Mouse (Mus musculus) kidney, embryonic 15.5 days (tissue): ENCODE results near the gene Plppr2. TPM values are rescaled to one million over a fixed set of nuclear protein-coding genes. Genes with fewer than 3 reads are reported as not detected.

Experiments
- ATAC-seq: fragments of 200-750 bp; cut with Nextera tagmentation; replicated peaks from 2 replicates; pipeline ENCODE4 v1.8.0; 2017; ENCODE audit warnings: moderate TSS enrichment; ENCODE audit not compliant: low FRiP score
- H3K27ac ChIP-seq: fragments of 300-500 bp; sonication (generic); 2 replicates; pipeline ENCODE4 v1.5.1; 2015; ENCODE audit warnings: mild to moderate bottlenecking, inconsistent platforms
- H3K27me3 ChIP-seq: fragments of 300-500 bp; sonication (generic); 2 replicates; pipeline ENCODE4 v1.6.1; 2015; ENCODE audit warnings: inconsistent platforms
- H3K36me3 ChIP-seq: fragments of 300-500 bp; sonication (generic); 2 replicates; pipeline ENCODE4 v1.6.1; 2015; ENCODE audit warnings: inconsistent platforms
- H3K4me1 ChIP-seq: fragments of 300-500 bp; sonication (generic); 2 replicates; pipeline ENCODE4 v1.6.1; 2015; ENCODE audit warnings: inconsistent platforms
- H3K4me2 ChIP-seq: fragments of 300-500 bp; sonication (generic); 2 replicates; pipeline ENCODE4 v1.6.1; 2015; ENCODE audit warnings: moderate library complexity, mild to moderate bottlenecking, inconsistent platforms
- H3K4me3 ChIP-seq: fragments of 300-500 bp; sonication (generic); replicated peaks from 2 replicates; pipeline ENCODE4 v1.5.1; 2015; ENCODE audit warnings: mild to moderate bottlenecking, inconsistent platforms
- H3K9ac ChIP-seq: fragments of 300-500 bp; sonication (generic); 2 replicates; pipeline ENCODE4 v1.6.1; 2015; ENCODE audit warnings: mild to moderate bottlenecking, inconsistent platforms
- H3K9me3 ChIP-seq: fragments of 300-500 bp; sonication (generic); replicated peaks from 2 replicates; pipeline ENCODE4 v1.6.1; 2016; ENCODE audit warnings: inconsistent platforms
- WGBS: fragments of 180-500 bp; shearing (Covaris S2); methylation state at CpG from one replicate; pipeline ENCODE4 v1.1.7; 2015; ENCODE audit warnings: mixed read lengths; 5-methylcytosine and 5-hydroxymethylcytosine counted together
- polyA plus RNA-seq: library from polyadenylated mRNA; unstranded; fragments of >200 nt; fragmentation: Nextera tagmentation; extraction: Ambion mirVana; gene quantifications from 2 replicates; pipeline ENCODE4 v1.2.1, GENCODE M21; 2015

Gene Plppr2
- polyA plus RNA-seq, 1 experiment from 2014 or later = 11.3 TPM

DNA sequence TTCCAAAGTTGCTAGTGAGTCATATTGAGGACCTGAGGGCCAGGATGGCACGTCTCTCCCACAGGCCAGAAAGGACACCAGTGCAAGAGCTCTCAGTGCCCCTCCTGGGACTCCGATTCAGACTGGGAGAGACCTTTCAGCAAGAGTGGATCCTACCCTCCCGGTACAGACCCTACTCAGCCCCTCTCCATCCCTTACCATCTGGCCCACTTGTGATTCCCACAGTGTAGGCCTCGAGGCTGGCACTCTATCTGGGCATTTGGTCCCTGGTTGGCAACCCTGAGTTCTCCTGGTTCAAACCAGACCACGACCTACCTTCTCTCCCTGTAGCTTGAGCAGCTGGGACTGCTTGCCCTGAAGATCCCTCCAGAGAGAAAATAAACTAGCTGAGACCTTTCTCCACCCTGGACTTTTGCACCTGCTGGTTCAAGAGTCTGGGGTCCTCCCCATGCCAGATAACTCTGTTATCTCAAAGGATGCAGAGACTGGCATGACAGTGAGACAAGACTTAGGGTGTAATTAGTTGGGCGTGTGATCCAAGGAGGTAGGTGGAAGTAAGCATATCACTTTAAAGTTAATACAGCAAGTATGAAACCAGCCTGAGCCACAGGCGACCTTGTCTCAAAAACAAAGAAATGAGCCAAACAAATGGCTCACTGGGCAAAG, 1.2 kb upstream of the Plppr2 start:
- ATAC-seq = no peak

DNA sequence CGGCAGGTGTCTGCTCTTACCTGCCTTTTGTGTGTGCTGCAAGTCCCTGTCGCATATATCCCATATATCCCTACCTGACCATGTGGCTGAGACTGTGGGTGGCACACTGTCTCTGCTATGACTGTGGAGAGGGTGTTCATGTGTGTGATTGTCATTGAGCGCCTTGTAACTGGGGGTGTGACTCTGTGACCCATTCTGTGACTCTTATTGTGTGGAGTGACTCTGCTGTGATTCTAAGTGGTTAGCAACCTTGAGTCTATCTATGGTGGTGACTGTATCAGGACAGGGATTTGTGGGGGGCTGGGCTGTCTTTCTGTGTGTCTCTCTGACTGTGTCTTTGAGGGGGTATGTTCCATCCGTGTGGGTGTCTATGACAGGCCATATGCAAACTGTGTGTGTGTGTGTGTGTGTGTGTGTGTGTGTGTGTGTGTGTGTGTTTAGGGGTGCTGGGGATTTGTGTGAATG, 910 bp downstream of the Plppr2 start:
- peak overlapping the region; percentile 64 for H3K4me3 ChIP-seq
- ATAC-seq = no peak
- H3K9ac ChIP-seq = no peak overlapping the region
- H3K4me1 ChIP-seq = peaks cover 22% of the 10 kb centered on the region
- H3K9me3 ChIP-seq = no peaks in the 10 kb centered on the region
- H3K36me3 ChIP-seq = no peaks in the 10 kb centered on the region
- H3K27ac ChIP-seq = no peak overlapping the region
- peak overlapping the region; percentile 92 for H3K4me2 ChIP-seq
- WGBS = 79% methylated on average over 4 of the region's 4 CpGs
- no peaks in the 10 kb centered on the region for H3K27me3 ChIP-seq

More for the DNA sequence above, 1.2 kb upstream of the Plppr2 start:
- Histone ChIP-seq H3K4me2 (no peak overlapping the region), H3K27ac (no peak overlapping the region), H3K4me1 (peaks cover 22% of the 10 kb centered on the region), H3K36me3 (no peaks in the 10 kb centered on the region), H3K9me3 (no peaks in the 10 kb centered on the region), H3K4me3 (no peak overlapping the region), H3K9ac (no peak overlapping the region), H3K27me3 (no peaks in the 10 kb centered on the region)
- WGBS = 86% methylated on average over 7 of the region's 7 CpGs

DNA sequence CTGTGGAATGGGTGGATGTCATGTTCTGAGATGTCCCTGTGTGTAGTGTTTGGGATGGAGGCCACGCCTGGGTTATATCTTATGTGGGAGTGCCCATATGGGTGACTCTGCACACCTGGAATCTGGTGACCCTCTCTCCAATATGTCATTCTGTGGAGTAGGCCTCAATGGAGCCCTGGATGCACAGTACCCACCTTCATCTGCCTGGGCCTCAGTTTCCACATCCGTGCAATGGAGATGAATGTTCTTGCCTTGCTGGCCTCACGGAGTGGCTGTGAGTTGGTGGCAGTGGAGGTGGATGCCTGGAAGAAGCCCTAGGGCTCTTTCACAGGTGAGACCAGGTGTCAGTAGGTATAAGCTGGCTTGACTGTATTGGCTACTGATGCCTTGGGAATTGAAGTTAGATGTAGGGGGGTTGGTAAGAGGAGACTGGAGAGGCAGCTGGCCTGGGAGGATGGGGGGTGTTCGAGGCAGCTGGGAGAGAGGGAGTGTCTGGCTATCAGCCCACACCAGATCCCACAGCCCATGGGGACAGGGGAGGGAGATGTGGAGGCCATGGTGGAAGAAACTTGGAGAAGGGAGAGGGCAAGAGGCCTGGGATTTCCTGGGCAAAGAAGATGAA, 1.5 kb downstream of the Plppr2 start:
- Histone ChIP-seq H3K36me3 (no peaks in the 10 kb centered on the region), H3K4me2 (no peak overlapping the region), H3K9ac (no peak overlapping the region), H3K27ac (no peak overlapping the region), H3K27me3 (no peaks in the 10 kb centered on the region), H3K4me1 (peaks cover 17% of the 10 kb centered on the region), H3K4me3 (no peak overlapping the region), H3K9me3 (no peaks in the 10 kb centered on the region)
- WGBS = 85% methylated on average over 4 of the region's 4 CpGs
- no peak for ATAC-seq

DNA sequence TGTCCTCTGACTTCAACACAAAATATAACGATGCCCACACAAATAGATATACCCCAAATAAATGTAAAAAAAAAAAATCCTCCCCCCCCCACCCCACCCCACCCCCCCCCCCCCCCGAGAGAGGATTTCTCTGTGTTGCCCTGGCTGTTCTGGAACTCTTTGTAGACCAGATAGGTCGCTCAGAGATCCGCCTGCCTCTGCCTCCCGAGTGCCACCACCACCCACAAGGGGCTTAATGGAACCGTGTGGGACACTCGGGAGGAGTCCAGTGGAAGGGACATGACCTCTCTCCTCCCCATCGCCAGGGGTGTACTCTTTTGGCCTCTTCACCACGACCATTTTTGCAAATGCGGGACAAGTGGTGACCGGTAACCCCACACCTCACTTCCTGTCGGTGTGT, 6.2 kb downstream of the Plppr2 start:
- Histone ChIP-seq H3K4me1 (peaks cover 19% of the 10 kb centered on the region), H3K9ac (no peak overlapping the region), H3K4me2 (no peak overlapping the region), H3K36me3 (no peaks in the 10 kb centered on the region), H3K9me3 (no peaks in the 10 kb centered on the region), H3K27ac (no peak overlapping the region), H3K27me3 (peaks cover 12% of the 10 kb centered on the region), H3K4me3 (no peak overlapping the region)
- WGBS = 73% methylated on average over 12 of the region's 12 CpGs
- ATAC-seq = no peak

DNA sequence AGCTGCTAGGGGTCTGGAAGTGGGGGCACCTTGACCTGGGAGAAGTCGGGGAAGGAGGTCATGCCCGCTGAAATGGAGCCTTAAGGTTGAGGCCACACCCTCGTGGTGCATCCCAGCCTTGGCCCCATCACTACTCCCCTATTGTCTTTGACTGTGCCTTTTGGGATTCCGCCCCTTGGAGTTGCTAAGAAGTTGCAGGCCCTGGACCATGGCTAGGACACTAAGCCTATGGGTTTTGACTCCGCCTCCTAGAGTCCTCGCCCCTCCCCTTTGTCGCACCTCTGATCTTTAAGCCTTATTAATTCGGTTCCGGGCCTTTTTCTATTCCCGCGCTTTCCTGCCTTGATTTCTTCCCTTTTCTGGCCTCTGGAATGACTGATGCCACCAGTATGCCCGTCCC, 6.8 kb downstream of the Plppr2 start:
- no peak overlapping the region for H3K9ac ChIP-seq
- H3K27ac ChIP-seq = no peak overlapping the region
- no peaks in the 10 kb centered on the region for H3K9me3 ChIP-seq
- 55% methylated on average over 12 of the region's 12 CpGs for WGBS
- ATAC-seq = no peak
- H3K36me3 ChIP-seq = no peaks in the 10 kb centered on the region
- peaks cover 18% of the 10 kb centered on the region for H3K27me3 ChIP-seq
- peaks cover 19% of the 10 kb centered on the region for H3K4me1 ChIP-seq
- no peak overlapping the region for H3K4me3 ChIP-seq
- H3K4me2 ChIP-seq = no peak overlapping the region; the same call in 1 of the 2 replicates

DNA sequence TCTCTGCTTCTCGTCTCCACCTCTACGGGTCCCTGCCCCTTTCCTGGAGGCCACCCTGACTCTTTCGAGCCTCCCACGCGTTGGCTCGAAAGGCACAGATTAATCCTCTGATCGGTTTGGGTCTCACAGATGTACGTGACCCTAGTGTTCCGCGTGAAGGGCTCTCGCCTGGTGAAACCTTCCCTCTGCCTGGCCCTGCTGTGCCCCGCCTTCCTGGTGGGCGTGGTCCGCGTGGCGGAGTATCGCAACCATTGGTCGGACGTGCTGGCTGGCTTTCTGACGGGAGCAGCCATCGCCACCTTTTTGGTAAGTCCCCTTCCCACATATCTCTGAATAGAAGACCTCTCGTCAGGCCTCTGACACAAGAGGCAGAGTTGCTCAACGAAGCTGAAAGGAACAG, 7.4 kb downstream of the Plppr2 start:
- H3K4me3 ChIP-seq = no peak overlapping the region
- no peak overlapping the region for H3K27ac ChIP-seq
- no peaks in the 10 kb centered on the region for H3K36me3 ChIP-seq
- H3K9ac ChIP-seq = no peak overlapping the region
- ATAC-seq = no peak
- WGBS = 13% methylated on average over 23 of the region's 23 CpGs
- H3K4me1 ChIP-seq = peaks cover 19% of the 10 kb centered on the region
- peaks cover 18% of the 10 kb centered on the region for H3K27me3 ChIP-seq
- H3K9me3 ChIP-seq = no peaks in the 10 kb centered on the region
- peak overlapping the region; percentile 32 for H3K4me2 ChIP-seq

DNA sequence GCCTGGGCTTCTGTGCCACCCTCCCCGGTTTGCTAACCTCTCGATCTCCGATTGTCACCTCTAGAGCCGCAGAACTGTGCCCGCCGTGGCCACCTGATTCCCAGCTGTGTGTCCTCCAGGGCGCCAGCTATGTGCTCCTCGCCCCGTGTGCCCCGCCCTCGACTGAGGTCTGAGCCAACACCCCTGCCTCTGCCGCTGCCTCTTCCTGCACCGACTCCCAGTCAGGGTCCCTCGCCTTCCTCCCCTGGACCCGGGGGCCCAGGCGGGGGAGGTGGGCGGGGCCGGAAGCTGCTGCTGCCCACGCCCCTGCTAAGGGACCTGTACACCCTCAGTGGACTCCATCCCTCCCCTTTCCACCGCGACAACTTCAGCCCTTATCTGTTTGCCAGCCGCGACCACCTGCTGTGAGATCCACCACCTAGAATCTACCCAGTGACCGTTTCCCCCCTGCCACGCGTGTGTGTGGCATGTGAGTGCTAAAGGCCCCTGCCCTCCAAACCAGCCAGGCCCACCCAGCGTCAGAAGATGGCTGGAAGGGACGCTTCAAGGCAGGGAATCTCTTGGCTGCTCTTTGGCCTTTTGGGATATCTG, 10.8 kb downstream of the Plppr2 start:
- Histone ChIP-seq H3K4me3 (no peak overlapping the region), H3K27me3 (peaks cover 18% of the 10 kb centered on the region), H3K36me3 (no peaks in the 10 kb centered on the region), H3K9me3 (0 out of 2 replicates have a peak, but pooled peaks cover 4% of the 10 kb centered on the region), H3K4me1 (peaks cover 19% of the 10 kb centered on the region), H3K9ac (no peak overlapping the region), H3K27ac (no peak overlapping the region), H3K4me2 (peak overlapping the region; percentile 46)
- 7% methylated on average over 28 of the region's 28 CpGs for WGBS
- no peak; the same call in 1 of the 2 replicates for ATAC-seq

DNA sequence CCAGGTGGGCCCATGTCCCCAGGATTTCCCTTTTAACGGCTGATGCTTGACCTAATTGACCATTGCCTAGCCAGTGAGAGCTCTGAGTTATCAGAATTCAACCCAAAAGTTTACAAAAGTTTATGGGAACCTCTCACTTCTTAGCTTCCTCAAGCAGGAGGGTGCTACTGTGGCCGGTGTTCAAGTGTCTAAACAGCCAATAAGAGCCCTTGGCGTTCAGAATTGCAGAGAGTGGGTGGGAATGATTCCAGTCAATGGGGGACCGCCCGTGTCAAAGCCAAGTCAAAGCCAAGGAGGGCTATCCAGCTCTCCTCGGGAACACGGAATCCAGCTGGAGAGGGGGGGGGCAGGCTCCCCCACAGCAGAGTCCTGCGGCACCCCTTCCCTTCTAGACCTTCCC, 11.3 kb downstream of the Plppr2 start:
- no peak overlapping the region for H3K9ac ChIP-seq
- no peak overlapping the region for H3K27ac ChIP-seq
- 53% methylated on average over 8 of the region's 8 CpGs for WGBS
- no peaks in the 10 kb centered on the region for H3K36me3 ChIP-seq
- no peak overlapping the region for H3K4me3 ChIP-seq
- H3K27me3 ChIP-seq = peaks cover 18% of the 10 kb centered on the region
- peaks cover 19% of the 10 kb centered on the region for H3K4me1 ChIP-seq
- 0 out of 2 replicates have a peak, but pooled peaks cover 4% of the 10 kb centered on the region for H3K9me3 ChIP-seq
- H3K4me2 ChIP-seq = no peak overlapping the region
- ATAC-seq = no peak

DNA sequence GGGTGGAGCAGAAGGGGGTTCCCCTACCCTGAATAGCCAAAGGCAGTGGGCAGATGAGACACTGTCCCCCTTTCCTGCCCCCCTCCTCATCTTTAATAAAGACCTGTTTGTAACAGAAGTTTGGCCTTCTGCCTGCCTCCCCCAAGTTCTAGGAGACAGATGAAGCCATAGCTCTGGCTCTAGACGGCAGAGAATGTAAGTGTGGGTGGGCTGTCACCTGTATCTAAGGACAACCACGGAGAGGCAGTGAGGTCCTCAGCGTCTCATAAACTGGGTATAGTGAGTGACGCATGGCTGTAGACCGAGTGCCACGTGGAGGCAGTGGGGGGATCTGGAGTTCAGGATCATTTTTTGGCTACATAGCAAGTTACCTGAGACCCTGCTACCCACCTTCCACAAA, 12.0 kb downstream of the Plppr2 start:
- Histone ChIP-seq H3K4me3 (no peak overlapping the region), H3K9me3 (0 out of 2 replicates have a peak, but pooled peaks cover 4% of the 10 kb centered on the region), H3K9ac (no peak overlapping the region), H3K4me2 (no peak overlapping the region), H3K4me1 (peaks cover 18% of the 10 kb centered on the region), H3K27me3 (peaks cover 18% of the 10 kb centered on the region), H3K27ac (no peak overlapping the region), H3K36me3 (no peaks in the 10 kb centered on the region)
- WGBS = 71% methylated on average over 6 of the region's 6 CpGs
- no peak for ATAC-seq

DNA sequence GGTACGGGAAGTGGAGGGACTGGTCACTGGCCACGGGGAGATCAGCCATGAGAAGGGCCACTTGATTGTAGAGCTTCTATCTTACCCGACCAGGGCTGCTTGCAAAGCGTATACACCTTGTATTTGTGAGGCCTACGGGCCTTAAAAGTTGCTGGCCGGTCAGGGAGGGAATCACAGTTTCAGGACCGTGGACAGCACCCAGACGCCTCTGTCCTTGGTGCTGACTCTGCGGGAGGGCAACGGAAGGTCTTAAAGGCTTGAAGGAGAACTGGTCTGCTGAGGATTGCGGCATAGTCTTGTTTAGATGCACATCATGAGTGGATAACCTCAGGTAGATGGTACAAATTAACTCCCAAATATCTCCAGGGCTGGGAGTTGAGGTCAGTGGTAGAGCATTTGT, 13.5 kb downstream of the Plppr2 start:
- Histone ChIP-seq H3K36me3 (no peaks in the 10 kb centered on the region), H3K27ac (no peak overlapping the region), H3K4me2 (no peak overlapping the region), H3K9ac (no peak overlapping the region), H3K27me3 (peaks cover 18% of the 10 kb centered on the region), H3K4me1 (peaks cover 10% of the 10 kb centered on the region), H3K4me3 (no peak overlapping the region), H3K9me3 (0 out of 2 replicates have a peak, but pooled peaks cover 4% of the 10 kb centered on the region)
- no peak for ATAC-seq
- 16% methylated on average over 11 of the region's 11 CpGs for WGBS

DNA sequence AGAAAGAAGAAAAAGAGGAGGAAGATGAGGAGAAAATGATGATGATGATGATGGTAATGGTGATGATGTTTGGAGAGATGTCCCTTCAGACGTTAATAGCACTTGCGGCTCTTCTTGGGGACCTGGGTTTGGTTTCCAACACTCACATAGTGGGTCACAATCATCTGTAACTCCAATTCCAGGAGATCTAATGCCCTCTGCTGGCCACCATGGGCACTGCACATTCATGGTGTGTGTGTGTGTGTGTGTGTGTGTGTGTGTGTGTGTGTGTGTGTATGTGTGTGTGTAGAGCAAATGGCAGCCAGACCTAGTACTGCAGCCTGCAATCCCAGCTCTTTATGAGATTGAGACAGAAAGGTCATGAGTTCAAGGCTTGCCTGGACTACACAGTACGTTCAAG, 15.1 kb downstream of the Plppr2 start:
- ATAC-seq = no peak

DNA sequence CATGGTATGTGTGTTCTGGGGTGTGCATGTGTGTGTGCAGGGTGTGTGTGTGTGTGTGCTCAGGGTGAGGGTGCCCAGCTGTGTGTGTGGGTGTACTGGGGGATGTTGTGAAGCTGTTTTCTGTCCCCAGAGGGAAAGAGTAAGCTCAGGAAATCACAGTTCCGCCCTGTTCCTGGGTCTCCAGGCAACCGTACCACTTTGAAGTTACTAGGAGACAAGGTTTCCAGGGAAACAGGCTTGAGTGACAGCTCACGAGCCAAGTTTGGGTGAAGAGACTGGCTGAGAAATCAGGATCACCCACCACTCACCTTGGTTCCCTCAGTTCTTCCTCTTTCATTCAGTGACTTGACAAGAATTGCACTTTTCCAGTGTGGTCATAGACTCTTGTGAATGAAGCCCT, 16.8 kb downstream of the Plppr2 start:
- H3K36me3 ChIP-seq = peaks cover 11% of the 10 kb centered on the region; the same call in 1 of the 2 replicates
- no peak overlapping the region for H3K9ac ChIP-seq
- no peak for ATAC-seq
- 22% methylated on average over 3 of the region's 3 CpGs for WGBS
- H3K4me2 ChIP-seq = no peak overlapping the region
- H3K27ac ChIP-seq = no peak overlapping the region
- 0 out of 2 replicates have a peak, but pooled peaks cover under 1% of the 10 kb centered on the region for H3K27me3 ChIP-seq
- H3K4me1 ChIP-seq = peaks cover 7% of the 10 kb centered on the region
- no peak overlapping the region for H3K4me3 ChIP-seq
- H3K9me3 ChIP-seq = 0 out of 2 replicates have a peak, but pooled peaks cover 4% of the 10 kb centered on the region

More for the DNA sequence above, 15.1 kb downstream of the Plppr2 start:
- peaks cover 16% of the 10 kb centered on the region for H3K27me3 ChIP-seq
- no peak overlapping the region for H3K4me3 ChIP-seq
- no peaks in the 10 kb centered on the region for H3K36me3 ChIP-seq
- no peak overlapping the region for H3K9ac ChIP-seq
- 0 out of 2 replicates have a peak, but pooled peaks cover 4% of the 10 kb centered on the region for H3K9me3 ChIP-seq
- WGBS = 76% methylated on average over 3 of the region's 3 CpGs
- peaks cover 16% of the 10 kb centered on the region for H3K4me1 ChIP-seq
- H3K4me2 ChIP-seq = no peak overlapping the region
- no peak overlapping the region for H3K27ac ChIP-seq
